Mouse (Mus musculus) ovary, adult 2 months (tissue): Measurements from ENCODE around the gene Hpgds. TPM values are rescaled to one million over a fixed set of nuclear protein-coding genes. Genes with fewer than 3 reads are reported as not detected.

Source experiments
- polyA plus RNA-seq: library from polyadenylated mRNA; depleted of rRNA; stranded (reverse); fragments of >200 nt; gene quantifications from 2 replicates; pipeline ENCODE4 v1.2.3, GENCODE M21; 2012; rRNA removed

Hpgds gene
- 2.8 and 3.2 TPM in 2 replicates for polyA plus RNA-seq

GRCm38 (mm10) chr6:65144621-65145205, at the start of gene Hpgds:
Gene Hpgds (minus strand): TSS chr6:65144908.

Other genes with a start within 250 kb of the Hpgds start
- gene Smarcad1, start 102.3 kb downstream of the Hpgds start, polyA plus RNA-seq, result 6.8 and 11.6 TPM in 2 replicates
- gene C130060K24Rik, start 236.2 kb upstream of the Hpgds start, polyA plus RNA-seq, result 18.6 and 23.3 TPM in 2 replicates